Comparison of ENCODE assay signal across 19 mouse cellular contexts in the genomic region with DNA sequence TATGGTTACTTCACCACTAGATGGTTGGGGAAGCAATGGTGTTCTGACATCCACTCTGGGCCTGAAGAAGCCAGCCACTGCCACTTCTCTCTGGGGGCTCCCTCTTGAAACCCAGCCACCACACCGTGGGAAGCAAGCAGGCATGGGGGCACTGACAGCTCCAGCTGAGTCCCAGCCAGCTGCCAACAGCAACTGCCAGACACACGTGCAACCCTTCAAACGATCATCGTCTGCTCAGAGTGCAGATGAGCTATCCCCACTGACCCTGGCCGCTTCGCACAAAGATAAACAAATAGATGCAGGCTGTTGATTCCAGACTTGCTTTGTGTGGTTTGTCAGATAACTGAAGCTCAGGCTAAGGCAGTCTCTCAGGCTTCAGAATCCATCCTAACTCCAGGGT. TPM values are rescaled to one million over a fixed set of nuclear protein-coding genes. Genes with fewer than 3 reads are reported as not detected.
DNase-seq lines count a peak whose midpoint lies in the region; ATAC-seq lines count a peak whose summit lies in the region.
"Had no signal": no experiment of that assay in that cellular context is flagged by ENCODE, and none has a peak within 500 bp of the region (broad histone marks: within the 10 kb centered on the region; RNA-seq: fewer than 3 reads in every experiment).

No protein-coding gene starts in this region.

- no peak overlapping the region for H3K27ac ChIP-seq in liver, embryonic 11.5 days (ENCODE audit: low read depth, low read length)
- H3K27ac ChIP-seq in neural tube, embryonic 13.5 days (replicated peaks) = 0 out of 2 replicates have a peak overlapping the region, but pooled peaks have one; percentile 19
- no peak overlapping the region for H3K27ac ChIP-seq in neural tube, embryonic 15.5 days (replicated peaks)
- H3K27ac ChIP-seq: limb, embryonic 12.5 days had no signal

- H3K27me3 ChIP-seq in liver, embryonic 11.5 days (replicated peaks; ENCODE audit: control insufficient read depth, insufficient read depth, low read length) = 0 out of 2 replicates have a peak, but pooled peaks cover 2% of the 10 kb centered on the region
- no peaks in the 10 kb centered on the region for H3K27me3 ChIP-seq in neural tube, embryonic 13.5 days
- no peaks in the 10 kb centered on the region; the same call in 1 of the 2 replicates for H3K27me3 ChIP-seq in neural tube, embryonic 15.5 days (replicated peaks)
- H3K27me3 ChIP-seq: limb, embryonic 12.5 days had no signal

- no peaks in the 10 kb centered on the region for H3K9me3 ChIP-seq in liver, embryonic 11.5 days (ENCODE audit: control insufficient read depth, low read length)
- no peaks in the 10 kb centered on the region for H3K9me3 ChIP-seq in neural tube, embryonic 13.5 days
- H3K9me3 ChIP-seq in neural tube, embryonic 15.5 days (replicated peaks) = no peaks in the 10 kb centered on the region
- H3K9me3 ChIP-seq: G1E; limb, embryonic 12.5 days had no signal

- no peak overlapping the region for H3K4me2 ChIP-seq in liver, embryonic 11.5 days
- H3K4me2 ChIP-seq in neural tube, embryonic 13.5 days = no peak overlapping the region
- no peak overlapping the region for H3K4me2 ChIP-seq in neural tube, embryonic 15.5 days
- H3K4me2 ChIP-seq: limb, embryonic 12.5 days had no signal

- no peak overlapping the region for H3K9ac ChIP-seq in liver, embryonic 11.5 days (ENCODE audit: low read depth, low read length)
- H3K9ac ChIP-seq in neural tube, embryonic 13.5 days = no peak overlapping the region
- no peak overlapping the region for H3K9ac ChIP-seq in neural tube, embryonic 15.5 days (replicated peaks)
- H3K9ac ChIP-seq: limb, embryonic 12.5 days had no signal

- peak; percentile 22 for ATAC-seq in liver, embryonic 11.5 days (replicated peaks; ENCODE audit: low FRiP score)
- 0 out of 2 replicates have a peak, but pooled peaks have one; percentile 40 for ATAC-seq in neural tube, embryonic 13.5 days (ENCODE audit: low read depth)
- ATAC-seq in neural tube, embryonic 15.5 days (ENCODE audit: low FRiP score) = no peak
- ATAC-seq: forebrain, embryonic 16.5 days had no signal

- WGBS in liver, embryonic 11.5 days = 27% methylated on average over 6 of the region's 6 CpGs
- WGBS in neural tube, embryonic 13.5 days = 41% methylated on average over 6 of the region's 6 CpGs
- 31% methylated on average over 6 of the region's 6 CpGs for WGBS in neural tube, embryonic 15.5 days

- H3K4me3 ChIP-seq in liver, embryonic 11.5 days (ENCODE audit: low read depth, low read length) = no peak overlapping the region
- H3K4me3 ChIP-seq in neural tube, embryonic 13.5 days = no peak overlapping the region
- no peak overlapping the region for H3K4me3 ChIP-seq in neural tube, embryonic 15.5 days (replicated peaks)
- H3K4me3 ChIP-seq: erythroblast, embryonic 14.5 days; limb, embryonic 12.5 days had no signal

- H3K36me3 ChIP-seq in liver, embryonic 11.5 days (ENCODE audit: control insufficient read depth, insufficient read depth, low read length) = no peaks in the 10 kb centered on the region
- H3K36me3 ChIP-seq in neural tube, embryonic 13.5 days = no peaks in the 10 kb centered on the region
- H3K36me3 ChIP-seq in neural tube, embryonic 15.5 days = no peaks in the 10 kb centered on the region
- H3K36me3 ChIP-seq: G1E; limb, embryonic 12.5 days had no signal

- H3K4me1 ChIP-seq in liver, embryonic 11.5 days (replicated peaks; ENCODE audit: control insufficient read depth, insufficient read depth, low read length) = peaks cover 2% of the 10 kb centered on the region; the same call in 1 of the 2 replicates
- peaks cover 24% of the 10 kb centered on the region for H3K4me1 ChIP-seq in neural tube, embryonic 13.5 days (replicated peaks)
- peaks cover 9% of the 10 kb centered on the region for H3K4me1 ChIP-seq in neural tube, embryonic 15.5 days

- no peak for DNase-seq in liver, embryonic 11.5 days (ENCODE audit: low spot score)
- no peak for DNase-seq in liver
- peak; percentile 26 for DNase-seq in thymus, adult 18-20 months
- no peak for DNase-seq in gastrocnemius, adult 18-20 months (ENCODE audit: low spot score)
- no peak for DNase-seq in MN1 (ENCODE audit: low spot score)
- no peak for DNase-seq in adrenal gland, adult 2 months
- DNase-seq: adrenal gland, postnatal 10 days; cerebellum, adult 9-11 months; gastrocnemius, postnatal 10 days; heart, postnatal 10 days; kidney, adult 9 months; layer of hippocampus, postnatal 36 days had no signal

RNA-seq across cellular contexts. Expression of gene Camk1g, which starts 37.4 kb away (rescaled TPM):
- polyA plus RNA-seq in liver, embryonic 11.5 days (2014; fragmentation: Nextera tagmentation; extraction: Ambion mirVana) = 3.3 TPM in 2 replicates
- 31.8 and 34.3 TPM in 2 replicates for polyA plus RNA-seq in neural tube, embryonic 13.5 days (2015; fragmentation: Nextera tagmentation; extraction: Ambion mirVana)
- polyA plus RNA-seq in neural tube, embryonic 15.5 days (2015; fragmentation: Nextera tagmentation; extraction: Ambion mirVana) = 40.8 and 49.5 TPM in 2 replicates
- total RNA-seq in gastrocnemius, adult 18-20 months (2021) = under 1 TPM in 1 of 2 experiments, not detected in 1; 0.40 TPM
- total RNA-seq in adrenal gland, adult 2 months (2021) = not detected
- 0.29 and 0.42 TPM in 2 replicates for polyA plus RNA-seq in adrenal gland, adult 2 months (2012; rRNA removed)
- total RNA-seq: G1E; megakaryocyte, adult 5-6 weeks had no signal
- polyA plus RNA-seq: erythroblast, embryonic 14.5 days; G1E had no signal

Comparison
In these comparisons a context has a peak if more than half of its experiments do, and no peak if none do; other contexts are left out.
1. DNase-seq: peak in thymus, adult 18-20 months (2 of 2); none in liver, embryonic 11.5 days (single experiment), liver (single experiment), gastrocnemius, adult 18-20 months (single experiment), MN1 (single experiment) and adrenal gland, adult 2 months (single experiment).